Mouse (Mus musculus) neural tube, embryonic 11.5 days (tissue): ENCODE data around the gene Eif3b. TPM values are rescaled to one million over a fixed set of nuclear protein-coding genes. Genes with fewer than 3 reads are reported as not detected.
"Not testable (repeated sequence)": the region's sequence is repeated elsewhere in the genome, so short reads cannot be mapped to it uniquely, and the experiment has no call there.

Experiments used
- ATAC-seq: fragments of 200-750 bp; cut with Nextera tagmentation; 2 replicates; pipeline ENCODE4 v1.8.0; 2017; ENCODE audit warnings: moderate number of reproducible peaks, mild to moderate bottlenecking, moderate TSS enrichment, moderate library complexity; ENCODE audit not compliant: insufficient read depth, low FRiP score, low TSS enrichment
- DNase-seq: peaks from one replicate; pipeline ENCODE4 v3.0.0-alpha.2; 2015; ENCODE audit warnings: low spot score
- H3K27ac ChIP-seq: fragments of 300-500 bp; sonication (generic); 2 replicates; pipeline ENCODE4 v1.5.1; 2014; ENCODE audit warnings: low read depth, mild to moderate bottlenecking, low read length
- H3K27me3 ChIP-seq: fragments of 300-500 bp; sonication (generic); 2 replicates; pipeline ENCODE4 v1.6.1; 2014; ENCODE audit warnings: mild to moderate bottlenecking, low read length, mixed read lengths; ENCODE audit not compliant: control insufficient read depth, insufficient read depth
- H3K36me3 ChIP-seq: fragments of 300-500 bp; sonication (generic); 2 replicates; pipeline ENCODE4 v1.6.1; 2014; ENCODE audit warnings: mild to moderate bottlenecking, low read length, moderate library complexity, mixed read lengths; ENCODE audit not compliant: control insufficient read depth, insufficient read depth
- H3K4me1 ChIP-seq: fragments of 300-500 bp; sonication (generic); 2 replicates; pipeline ENCODE4 v1.6.1; 2014; ENCODE audit warnings: low read length, mixed read lengths; ENCODE audit not compliant: control insufficient read depth, insufficient read depth
- H3K4me2 ChIP-seq: fragments of 300-500 bp; sonication (generic); 2 replicates; pipeline ENCODE4 v1.6.1; 2014; ENCODE audit warnings: low read depth, mild to moderate bottlenecking, moderate library complexity
- H3K4me3 ChIP-seq: fragments of 300-500 bp; sonication (generic); 2 replicates; pipeline ENCODE4 v1.5.1; 2014; ENCODE audit warnings: low read depth, low read length
- H3K9ac ChIP-seq: fragments of 300-500 bp; sonication (generic); 2 replicates; pipeline ENCODE4 v1.6.1; 2014; ENCODE audit warnings: mild to moderate bottlenecking, low read length
- H3K9me3 ChIP-seq: fragments of 300-500 bp; sonication (generic); 2 replicates; pipeline ENCODE4 v1.6.1; 2016; ENCODE audit warnings: low read length; ENCODE audit not compliant: control insufficient read depth
- WGBS: fragments of 180-500 bp; shearing (Covaris S2); extraction: QIAGEN DNeasy Blood & Tissue Kit; methylation state at CpG from one replicate; pipeline ENCODE4 v1.1.7; 2014; 5-methylcytosine and 5-hydroxymethylcytosine counted together
- polyA plus RNA-seq: library from polyadenylated mRNA; unstranded; fragments of >200 nt; fragmentation: Nextera tagmentation; extraction: Ambion mirVana; gene quantifications from 2 replicates; pipeline ENCODE4 v1.2.1, GENCODE M21; 2014

The Eif3b gene
- polyA plus RNA-seq, 1 experiment from 2014 or later: 198 TPM

DNA sequence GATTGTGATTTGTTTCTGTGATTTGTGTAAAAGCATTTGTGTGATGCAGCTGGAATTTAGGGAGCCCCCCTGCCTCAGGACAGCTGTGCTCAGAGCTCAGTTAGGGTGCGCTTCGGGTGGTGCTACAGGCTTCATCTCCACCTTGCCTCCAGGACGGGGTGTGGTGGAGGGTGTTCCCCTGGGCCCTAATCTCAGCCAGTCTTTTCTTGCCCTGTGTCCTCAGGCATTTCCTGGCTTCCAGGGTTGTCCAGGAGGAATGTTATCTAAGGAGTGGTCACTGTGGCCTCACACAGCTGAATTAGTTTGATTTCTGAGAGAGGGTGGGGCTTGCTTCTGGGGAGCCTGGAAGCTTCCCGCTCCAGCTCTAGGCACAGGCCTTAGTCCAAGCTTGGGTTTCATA, 24.9 kb downstream of the Eif3b start:
- DNase-seq (no peak), ATAC-seq (no peak)
- no peak overlapping the region for H3K4me2 ChIP-seq
- peaks cover 24% of the 10 kb centered on the region for H3K36me3 ChIP-seq
- no peak overlapping the region for H3K9ac ChIP-seq
- no peaks in the 10 kb centered on the region for H3K27me3 ChIP-seq
- no peak overlapping the region for H3K27ac ChIP-seq
- H3K9me3 ChIP-seq: no peaks in the 10 kb centered on the region
- 96% methylated on average over 4 of the region's 4 CpGs for WGBS
- H3K4me1 ChIP-seq: no peaks in the 10 kb centered on the region
- no peak overlapping the region for H3K4me3 ChIP-seq

DNA sequence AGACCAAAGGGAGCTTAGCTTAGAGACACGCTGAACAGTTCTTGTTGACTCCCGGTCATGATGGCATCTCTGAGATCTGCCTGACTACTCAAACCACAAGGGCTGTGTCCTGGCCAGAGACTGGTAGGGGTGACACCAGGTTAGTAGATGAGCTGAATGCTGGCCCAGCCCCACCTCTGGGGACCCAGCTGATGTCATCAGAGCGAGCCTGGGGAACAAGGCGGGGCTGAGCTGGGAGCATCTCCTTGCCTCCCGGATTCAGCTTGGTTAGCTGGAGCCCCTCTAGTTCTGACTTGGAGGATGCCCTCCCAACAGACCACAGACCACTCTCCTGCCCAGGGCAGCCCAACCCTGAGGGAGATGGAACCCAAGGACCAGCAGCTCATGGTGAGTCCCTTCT, 26.2 kb downstream of the Eif3b start, which contains the start of gene Gm4869:
Gene Gm4869 (plus strand): TSS at position 301 of the 400 bp plus-strand sequence.
- H3K4me2 ChIP-seq: no peak within 1 kb of the TSS
- no peak within 1 kb of the TSS for H3K4me3 ChIP-seq
- no peaks in the 10 kb centered on the region for H3K4me1 ChIP-seq
- no peaks in the 10 kb centered on the region for H3K9me3 ChIP-seq
- no peak within 1 kb of the TSS for H3K27ac ChIP-seq
- H3K9ac ChIP-seq: no peak within 1 kb of the TSS
- DNase-seq: no peak
- peaks cover 16% of the 10 kb centered on the region for H3K36me3 ChIP-seq
- no peak for ATAC-seq
- WGBS: 92% methylated on average over 5 of the region's 5 CpGs
- H3K27me3 ChIP-seq: no peaks in the 10 kb centered on the region

DNA sequence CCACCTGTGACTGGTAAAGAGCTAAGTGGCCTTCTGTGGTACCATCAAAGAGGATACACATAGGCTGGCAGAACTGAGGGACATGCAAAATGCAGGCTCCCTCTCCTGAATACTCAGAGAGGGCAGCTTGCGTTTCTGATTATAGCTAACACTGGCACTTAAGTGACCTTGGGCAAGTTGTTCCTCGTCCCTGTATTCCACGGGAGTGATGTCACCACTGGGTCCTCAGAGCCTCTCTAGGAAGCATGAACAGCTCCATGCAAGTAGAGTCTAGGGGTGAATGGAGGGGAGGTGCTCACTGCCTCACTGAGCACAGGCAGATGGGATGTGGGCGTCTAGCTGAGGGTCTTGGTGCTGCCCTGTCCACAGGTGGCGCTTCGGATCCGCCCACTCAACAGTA, 26.9 kb downstream of the Eif3b start:
- no peak overlapping the region for H3K9ac ChIP-seq
- H3K4me3 ChIP-seq: no peak overlapping the region
- no peaks in the 10 kb centered on the region for H3K27me3 ChIP-seq
- 84% methylated on average over 7 of the region's 7 CpGs for WGBS
- H3K9me3 ChIP-seq: no peaks in the 10 kb centered on the region
- no peak overlapping the region for H3K27ac ChIP-seq
- DNase-seq (no peak), ATAC-seq (no peak)
- peaks cover 16% of the 10 kb centered on the region for H3K36me3 ChIP-seq
- no peaks in the 10 kb centered on the region for H3K4me1 ChIP-seq
- no peak overlapping the region for H3K4me2 ChIP-seq

DNA sequence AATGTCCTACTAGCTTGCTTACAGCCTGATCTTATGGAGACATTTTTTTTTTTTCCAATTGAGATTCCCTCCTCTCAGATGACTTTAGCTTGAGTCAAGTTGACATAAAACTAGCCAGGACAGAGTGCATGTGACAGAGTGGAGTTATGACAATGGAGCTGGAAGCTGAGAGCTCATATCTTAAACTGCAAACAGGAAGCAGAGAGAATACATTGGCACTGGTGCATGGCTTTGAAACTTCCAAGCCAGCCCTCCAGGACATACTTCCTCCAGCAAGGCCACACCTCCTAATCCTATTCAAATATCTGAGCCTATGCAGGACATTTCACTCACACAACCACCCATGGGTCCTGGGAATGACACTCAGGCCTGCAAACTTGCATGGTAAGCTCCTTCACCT, 35.4 kb downstream of the Eif3b start:
- DNase-seq (no peak), ATAC-seq (no peak)
- no peaks in the 10 kb centered on the region for H3K27me3 ChIP-seq
- no peaks in the 10 kb centered on the region for H3K36me3 ChIP-seq
- H3K9me3 ChIP-seq: no peaks in the 10 kb centered on the region
- H3K4me3 ChIP-seq: no peak overlapping the region
- H3K9ac ChIP-seq: no peak overlapping the region
- H3K4me1 ChIP-seq: no peaks in the 10 kb centered on the region
- H3K27ac ChIP-seq: no peak overlapping the region
- H3K4me2 ChIP-seq: no peak overlapping the region

DNA sequence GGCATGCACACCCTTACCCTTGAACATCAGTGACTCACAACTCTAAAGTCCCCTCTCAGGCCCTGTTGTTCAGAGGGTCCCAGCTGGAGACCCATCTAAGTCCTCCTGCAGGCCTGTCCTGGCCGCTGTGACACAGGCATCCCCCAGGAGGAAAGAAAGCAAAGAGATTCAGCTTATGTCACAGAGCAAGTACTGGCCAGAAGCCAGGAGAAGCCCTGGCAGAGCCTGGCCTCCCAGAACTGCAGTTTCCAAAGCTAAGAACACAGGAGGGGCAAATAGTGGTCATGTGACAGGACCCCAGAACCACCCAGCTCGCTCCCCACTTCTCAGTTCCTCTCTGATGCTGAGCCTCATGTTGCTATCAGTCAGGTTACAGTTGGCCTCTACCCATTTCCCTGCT, 36.3 kb downstream of the Eif3b start:
- DNase-seq: no peak
- H3K27me3 ChIP-seq: no peaks in the 10 kb centered on the region
- H3K4me1 ChIP-seq: no peaks in the 10 kb centered on the region
- WGBS: 76% methylated on average over 2 of the region's 2 CpGs
- H3K4me3 ChIP-seq: no peak overlapping the region
- no peak overlapping the region for H3K4me2 ChIP-seq
- no peaks in the 10 kb centered on the region for H3K9me3 ChIP-seq
- no peak overlapping the region for H3K9ac ChIP-seq
- no peaks in the 10 kb centered on the region for H3K36me3 ChIP-seq
- ATAC-seq: no peak
- H3K27ac ChIP-seq: no peak overlapping the region

DNA sequence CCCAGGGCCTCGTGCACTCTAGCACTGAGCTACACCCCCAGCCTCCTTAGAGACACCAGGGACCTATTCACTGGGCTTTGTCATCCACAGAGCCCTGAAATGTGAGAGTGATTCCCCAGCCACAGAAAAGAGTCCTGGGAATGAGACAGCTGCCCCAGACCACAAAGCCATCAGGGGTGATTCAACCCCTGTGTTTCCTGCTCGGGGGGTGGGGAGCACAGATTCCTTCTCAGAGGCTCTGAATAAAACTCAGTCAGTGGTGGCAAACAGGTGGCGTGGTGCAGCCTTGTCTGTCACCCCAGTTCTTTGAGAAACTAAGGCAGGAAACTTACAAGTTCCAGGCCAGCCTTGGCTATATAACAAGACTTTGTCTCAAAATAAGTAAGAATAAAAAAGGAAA, 42.3 kb downstream of the Eif3b start:
- ATAC-seq (no peak), DNase-seq (no peak)
- no peaks in the 10 kb centered on the region for H3K4me1 ChIP-seq
- H3K9me3 ChIP-seq: 0 out of 2 replicates have a peak, but pooled peaks cover 3% of the 10 kb centered on the region
- H3K4me3 ChIP-seq: no peak overlapping the region
- no peak overlapping the region for H3K4me2 ChIP-seq
- no peak overlapping the region for H3K9ac ChIP-seq
- no peak overlapping the region for H3K27ac ChIP-seq
- WGBS: 77% methylated on average over 3 of the region's 3 CpGs
- H3K36me3 ChIP-seq: no peaks in the 10 kb centered on the region
- no peaks in the 10 kb centered on the region for H3K27me3 ChIP-seq

DNA sequence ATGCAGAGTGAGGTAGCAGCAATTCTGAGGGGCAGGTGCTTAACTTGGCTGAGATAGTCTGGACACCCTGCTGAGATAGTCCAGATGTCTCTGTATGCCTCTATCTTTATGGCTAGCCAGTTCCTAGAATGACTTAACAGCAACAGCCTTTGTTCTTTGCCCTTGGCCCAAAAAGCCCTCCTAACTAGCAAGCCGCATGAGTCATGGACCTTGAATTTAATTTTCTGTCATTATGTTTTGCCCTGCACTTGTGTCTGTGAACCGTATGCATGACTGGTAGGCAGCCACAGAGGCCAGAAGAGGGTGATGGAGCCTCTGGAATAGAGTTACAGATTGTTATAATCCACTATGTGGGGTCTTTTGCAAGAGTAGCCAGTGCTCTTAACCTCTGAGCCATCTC, 44.0 kb downstream of the Eif3b start:
- not testable (repeated sequence) for H3K27ac ChIP-seq, H3K9me3 ChIP-seq

DNA sequence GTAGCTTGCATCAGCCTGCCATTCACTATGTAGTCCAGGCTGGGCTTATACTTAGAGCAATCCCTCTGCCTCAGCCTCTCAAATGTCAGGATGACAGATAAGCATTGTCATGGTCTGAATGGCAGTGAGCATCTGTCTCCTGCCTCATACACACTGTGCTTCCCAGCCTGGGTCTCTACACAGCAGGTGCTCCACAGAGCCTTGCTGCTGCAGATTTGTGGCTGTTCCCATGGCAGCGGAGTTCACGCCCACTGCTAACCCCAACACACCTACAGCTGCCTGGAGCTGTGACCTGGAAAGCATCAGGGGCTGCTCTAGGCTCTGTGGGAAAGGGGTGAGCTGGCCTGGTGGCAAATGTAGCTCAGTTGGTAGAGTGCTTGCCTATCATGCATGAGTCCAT, 45.8 kb downstream of the Eif3b start:
- no peak for ATAC-seq
- H3K4me2 ChIP-seq: no peak overlapping the region
- no peaks in the 10 kb centered on the region for H3K36me3 ChIP-seq
- no peaks in the 10 kb centered on the region for H3K4me1 ChIP-seq
- no peak overlapping the region for H3K4me3 ChIP-seq
- H3K9me3 ChIP-seq: 0 out of 2 replicates have a peak, but pooled peaks cover 3% of the 10 kb centered on the region
- no peak overlapping the region for H3K9ac ChIP-seq
- WGBS: 82% methylated on average over 2 of the region's 2 CpGs
- no peaks in the 10 kb centered on the region for H3K27me3 ChIP-seq
- H3K27ac ChIP-seq: no peak overlapping the region
- DNase-seq: no peak

More for the DNA sequence above, 44.0 kb downstream of the Eif3b start:
- H3K36me3 ChIP-seq, ATAC-seq, DNase-seq, H3K4me3 ChIP-seq, H3K4me1 ChIP-seq, H3K4me2 ChIP-seq, H3K27me3 ChIP-seq, H3K9ac ChIP-seq: not testable (repeated sequence)
- 91% methylated on average over 2 of the region's 2 CpGs for WGBS

DNA sequence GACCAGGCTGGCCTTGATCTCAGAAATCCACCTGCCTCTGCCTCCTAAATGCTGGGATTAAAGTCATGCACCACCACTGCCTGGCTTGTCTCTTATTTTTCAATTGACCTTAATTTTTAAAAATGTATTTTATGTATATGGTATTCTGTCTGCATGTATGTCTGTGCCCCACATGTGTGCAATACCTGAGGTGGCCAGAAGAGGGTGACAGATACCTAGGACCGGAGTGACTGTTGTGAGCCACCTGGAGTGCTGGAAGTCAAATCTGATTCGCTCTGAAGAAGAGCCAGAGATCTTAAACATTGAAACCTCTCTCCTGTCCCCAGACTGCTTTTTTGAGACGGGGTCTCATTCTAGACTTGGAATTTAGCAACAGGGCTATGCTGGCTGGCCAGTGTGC, 53.2 kb downstream of the Eif3b start:
- DNase-seq (no peak), ATAC-seq (no peak)
- no peaks in the 10 kb centered on the region for H3K4me1 ChIP-seq
- H3K27ac ChIP-seq: no peak overlapping the region
- WGBS: 79% methylated on average over 3 of the region's 3 CpGs
- no peak overlapping the region for H3K4me2 ChIP-seq
- H3K9me3 ChIP-seq: no peaks in the 10 kb centered on the region; the same call in 1 of the 2 replicates
- H3K36me3 ChIP-seq: no peaks in the 10 kb centered on the region
- H3K9ac ChIP-seq: no peak overlapping the region
- H3K27me3 ChIP-seq: no peaks in the 10 kb centered on the region
- no peak overlapping the region for H3K4me3 ChIP-seq
